Mouse (Mus musculus) frontal cortex, adult 2 months (tissue): ENCODE measurements around the gene Ints14. TPM values are rescaled to one million over a fixed set of nuclear protein-coding genes. Genes with fewer than 3 reads are reported as not detected.

Experiments
- polyA plus RNA-seq: library from polyadenylated mRNA; depleted of rRNA; stranded (reverse); fragments of >200 nt; gene quantifications from 2 replicates; pipeline ENCODE4 v1.2.3, GENCODE M21; 2012; rRNA removed

Ints14 gene
- polyA plus RNA-seq, 1 experiment, result 20.4 TPM

Other genes starting within 250 kb of the Ints14 start
- gene Rab11a, start 223.1 kb upstream of the Ints14 start, polyA plus RNA-seq, result 171 and 217 TPM in 2 replicates
- gene Dennd4a, start 149.6 kb upstream of the Ints14 start, polyA plus RNA-seq, result 32.3 and 32.5 TPM in 2 replicates
- gene Slc24a1, start 9.3 kb upstream of the Ints14 start, polyA plus RNA-seq, result 0.08 and 0.14 TPM in 2 replicates
- 140 and 153 TPM in 2 replicates for gene Hacd3, start 60.8 kb downstream of the Ints14 start, polyA plus RNA-seq
- gene Dpp8, start 71.5 kb downstream of the Ints14 start, polyA plus RNA-seq, result 73.5 and 76.7 TPM in 2 replicates
- gene Igdcc4, start 140.6 kb downstream of the Ints14 start, polyA plus RNA-seq, result 27.7 and 30.9 TPM in 2 replicates
- gene Igdcc3, start 180.3 kb downstream of the Ints14 start, polyA plus RNA-seq, result 2.6 and 3.1 TPM in 2 replicates
- 3.9 TPM in 2 replicates for gene Parp16, start 234.4 kb downstream of the Ints14 start, polyA plus RNA-seq